Mouse (Mus musculus) layer of hippocampus, adult 11-12 months (tissue): ENCODE data around the gene Gm36864.
A peak's percentile ranks its signal among the peaks of the same experiment; 100 is the strongest.
"Not testable (repeated sequence)": the region's sequence is repeated elsewhere in the genome, so short reads cannot be mapped to it uniquely, and the experiment has no call there.

Experiments
- DNase-seq: peaks from one replicate; pipeline ENCODE4 v3.0.0; 2022; ENCODE audit warnings: low spot score

Gm36864 gene

GRCm38 (mm10) chr7:44235909-44236308, at the start of gene Gm36864:
Gene Gm36864, plus strand, starts transcription at chr7:44236177.
- no peak for DNase-seq

DNA sequence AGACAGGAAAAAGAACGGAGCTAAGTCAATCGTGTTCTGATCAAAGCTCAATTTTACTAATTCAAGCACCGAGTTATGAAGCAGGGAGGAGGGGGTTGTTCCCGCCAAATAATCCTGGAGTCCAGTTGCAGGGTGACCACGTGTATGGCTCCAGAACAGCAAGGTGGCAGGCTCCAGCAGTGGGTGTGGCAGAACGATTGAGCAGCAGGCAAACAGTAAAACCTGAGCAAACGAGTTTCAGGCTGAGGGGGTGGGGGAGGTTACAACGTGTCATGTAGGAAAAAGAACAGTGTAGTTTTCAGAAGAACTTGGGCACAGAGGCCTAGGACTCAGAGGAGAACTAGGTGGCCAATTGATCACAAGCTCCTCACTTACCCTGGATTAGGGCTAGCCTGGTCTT, 49.5 kb upstream of the Gm36864 start:
- DNase-seq = not testable (repeated sequence)

DNA sequence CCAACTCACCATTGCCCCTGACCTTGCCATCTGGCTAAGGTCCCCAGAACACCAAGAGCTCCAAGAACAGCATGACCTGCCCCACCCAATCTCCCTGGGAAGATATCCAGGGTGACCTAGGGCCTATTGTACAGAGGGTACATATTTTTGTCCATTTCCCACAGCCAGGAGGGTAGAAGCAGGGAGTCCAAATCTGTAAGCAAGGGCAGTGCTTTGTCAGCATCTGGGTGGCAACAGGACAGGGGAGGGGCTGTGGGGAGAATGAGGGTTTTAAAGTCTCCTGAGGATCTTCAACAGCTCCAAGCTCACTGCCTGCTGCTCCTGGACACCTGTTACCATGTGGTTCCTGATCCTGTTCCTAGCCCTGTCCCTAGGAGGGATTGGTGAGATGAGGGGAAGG, 48.0 kb upstream of the Gm36864 start, which contains the start of gene Klk1b24:
Klk1b24 (plus strand) TSS at position 301 of the 400 bp plus-strand sequence.
- DNase-seq = not testable (repeated sequence)

- DNase-seq = not testable (repeated sequence)
These were observed 42.5 kb upstream of the Gm36864 start for GRCm38 (mm10) chr7:44193466-44193865.

DNA sequence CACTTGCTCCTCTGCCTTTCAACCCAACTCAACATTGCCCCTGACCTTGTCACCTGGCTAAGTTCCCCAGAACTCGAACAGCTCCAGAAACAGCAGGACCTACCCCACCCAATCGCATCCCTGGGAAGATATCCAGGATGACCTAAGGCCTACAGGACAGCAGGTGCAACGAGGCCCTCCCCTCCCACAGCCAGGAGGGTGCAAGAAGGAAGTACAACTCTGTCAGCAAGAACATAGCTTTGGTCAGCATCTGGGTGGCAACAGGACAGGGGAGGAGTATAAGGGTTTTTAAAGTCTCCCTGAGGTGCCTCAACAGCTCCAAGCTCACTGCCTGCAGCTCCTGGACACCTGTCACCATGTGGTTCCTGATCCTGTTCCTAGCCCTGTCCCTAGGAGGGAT, 38.1 kb upstream of the Gm36864 start, which contains the start of gene Klk1b3:
Klk1b3 (plus strand) TSS at position 301 of the 400 bp plus-strand sequence.
- DNase-seq = no peak

DNA sequence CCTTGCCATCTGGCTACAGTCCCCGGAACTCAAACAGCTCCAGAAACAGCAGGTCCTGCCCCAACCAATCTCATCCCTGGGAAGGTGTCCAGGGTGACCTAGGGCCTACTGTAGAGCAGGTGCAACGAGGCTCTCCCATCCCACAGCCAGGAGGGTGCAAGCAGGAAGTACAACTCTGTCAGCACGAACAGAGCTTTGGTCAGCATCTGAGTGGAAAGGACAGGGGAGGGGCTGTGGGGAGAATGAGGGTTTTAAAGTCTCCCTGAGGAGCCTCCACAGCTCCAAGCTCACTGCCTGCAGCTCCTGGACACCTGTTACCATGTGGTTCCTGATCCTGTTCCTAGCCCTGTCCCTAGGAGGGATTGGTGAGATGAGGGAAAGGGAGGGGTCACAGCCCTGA, 28.8 kb upstream of the Gm36864 start, which contains the start of gene Klk1b4:
Klk1b4 (plus strand) TSS at position 301 of the 400 bp plus-strand sequence.
- DNase-seq = not testable (repeated sequence)

DNA sequence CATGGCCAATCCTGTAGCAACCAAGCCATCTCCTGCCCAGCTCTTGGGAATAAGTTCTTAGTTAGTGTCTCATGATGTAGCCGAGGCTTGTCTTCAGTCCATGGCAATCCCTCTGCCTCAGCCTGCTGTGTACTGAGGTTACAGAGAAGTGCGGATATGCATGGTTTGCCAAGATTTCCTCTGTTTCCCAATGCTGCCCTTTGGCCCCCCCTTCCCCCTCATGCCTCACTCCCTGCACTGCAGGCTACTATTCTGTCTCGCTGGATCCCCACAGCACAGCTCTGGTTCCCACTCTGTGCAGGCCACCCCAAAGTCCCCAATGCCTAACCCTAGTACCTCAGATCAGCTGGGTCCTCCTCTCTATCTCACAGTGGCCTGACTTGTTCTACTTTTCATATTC, 27.7 kb upstream of the Gm36864 start:
- no peak for DNase-seq

- DNase-seq = no peak
These were observed 20.3 kb upstream of the Gm36864 start, which contains the start of gene Klk1b5 for GRCm38 (mm10) chr7:44215645-44216044. Gene Klk1b5, plus strand, starts transcription at chr7:44215945.

DNA sequence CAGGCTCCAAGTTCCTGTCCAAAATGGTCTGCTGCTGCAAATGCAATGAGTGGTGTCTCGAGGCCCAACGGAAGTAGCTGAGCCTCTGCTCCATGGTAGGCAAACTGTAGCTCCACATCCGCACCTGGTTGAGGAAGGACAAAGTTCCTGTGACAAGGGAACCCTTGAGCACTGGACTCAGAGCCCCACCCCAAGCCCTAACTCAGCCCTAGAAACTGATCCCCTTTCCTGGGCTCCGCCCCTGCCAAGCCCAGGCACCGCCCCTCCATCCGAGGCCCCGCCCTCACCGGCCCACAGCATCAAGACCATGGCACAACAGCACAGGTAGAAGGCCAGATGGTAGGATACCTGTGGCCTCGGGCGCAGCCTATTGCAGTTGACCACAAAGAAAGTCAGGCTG, 14.4 kb upstream of the Gm36864 start:
- DNase-seq = not testable (repeated sequence)

DNA sequence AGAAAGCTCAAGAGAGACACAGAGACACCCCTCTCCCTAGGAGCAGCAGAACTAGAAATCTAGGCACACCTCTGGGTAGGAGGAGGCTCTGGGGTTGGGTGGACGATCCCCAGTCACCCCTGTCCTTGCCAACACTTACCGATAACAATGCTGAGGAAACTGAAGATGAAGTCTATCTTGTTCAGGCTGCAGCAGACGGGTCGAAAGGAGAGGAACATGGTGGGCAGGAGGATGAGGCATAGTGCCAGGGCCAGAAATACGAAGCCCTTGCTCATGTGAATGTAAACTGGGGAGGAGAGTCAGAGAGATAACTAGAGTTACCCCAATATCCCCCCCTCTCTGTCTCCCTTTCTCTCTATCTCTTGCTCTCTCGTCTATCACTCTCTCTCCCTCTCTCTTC, 13.6 kb upstream of the Gm36864 start:
- not testable (repeated sequence) for DNase-seq

DNA sequence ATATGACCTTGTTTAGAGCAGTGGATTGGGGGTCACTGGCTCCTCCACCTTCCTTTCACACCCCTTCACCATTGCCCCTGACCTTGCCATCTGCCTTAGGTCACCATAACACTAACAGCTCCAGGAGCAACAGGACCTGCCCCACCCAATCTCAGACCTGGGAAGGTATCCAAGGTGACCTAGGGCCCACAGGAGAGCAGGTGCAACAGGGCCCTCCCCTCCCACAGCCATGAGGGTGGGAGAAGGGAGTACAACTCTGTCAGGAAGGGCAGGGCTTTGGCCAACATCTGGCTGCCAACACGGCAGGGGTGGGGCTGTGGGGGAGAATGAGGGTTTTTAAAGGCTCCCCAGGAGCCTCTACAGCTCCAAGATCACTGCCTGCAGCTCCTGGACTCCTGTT, 10.9 kb upstream of the Gm36864 start, which contains the start of gene Klk1:
Klk1 (plus strand) TSS at position 285 of the 400 bp plus-strand sequence.
- no peak for DNase-seq

GRCm38 (mm10) chr7:44239913-44240312, 3.9 kb downstream of the Gm36864 start:
- no peak for DNase-seq

- no peak for DNase-seq
These were observed 4.7 kb downstream of the Gm36864 start for GRCm38 (mm10) chr7:44240712-44241111.

GRCm38 (mm10) chr7:44241163-44241562, 5.2 kb downstream of the Gm36864 start:
- DNase-seq = no peak

DNA sequence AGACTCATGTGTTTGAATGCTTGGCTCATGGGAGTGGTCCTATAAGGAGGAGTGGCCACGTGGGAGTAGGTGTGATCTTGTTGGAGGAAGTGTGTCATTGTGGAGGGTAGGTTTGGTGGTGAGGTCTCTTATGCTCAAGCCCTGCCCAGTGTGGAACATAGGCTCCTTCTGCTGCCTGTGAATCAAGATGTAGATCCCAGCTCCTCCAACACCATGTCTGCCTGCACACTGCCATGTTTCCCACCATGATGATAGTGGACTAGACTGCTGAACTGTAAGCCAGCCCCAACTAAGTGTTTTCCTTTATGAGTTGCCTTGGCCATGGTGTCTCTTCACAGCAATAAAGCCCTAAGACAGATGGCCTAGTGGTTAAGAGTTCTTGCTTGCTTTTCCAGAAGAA, 8.1 kb downstream of the Gm36864 start:
- no peak for DNase-seq

GRCm38 (mm10) chr7:44246055-44246983, 10.3 kb downstream of the Gm36864 start, which contains the start of the genes 1700028J19Rik and 2410002F23Rik:
Gene 1700028J19Rik, minus strand, starts transcription at chr7:44246695.
Gene 2410002F23Rik, plus strand, starts transcription at chr7:44246722.
- DNase-seq = peak; percentile 93

DNA sequence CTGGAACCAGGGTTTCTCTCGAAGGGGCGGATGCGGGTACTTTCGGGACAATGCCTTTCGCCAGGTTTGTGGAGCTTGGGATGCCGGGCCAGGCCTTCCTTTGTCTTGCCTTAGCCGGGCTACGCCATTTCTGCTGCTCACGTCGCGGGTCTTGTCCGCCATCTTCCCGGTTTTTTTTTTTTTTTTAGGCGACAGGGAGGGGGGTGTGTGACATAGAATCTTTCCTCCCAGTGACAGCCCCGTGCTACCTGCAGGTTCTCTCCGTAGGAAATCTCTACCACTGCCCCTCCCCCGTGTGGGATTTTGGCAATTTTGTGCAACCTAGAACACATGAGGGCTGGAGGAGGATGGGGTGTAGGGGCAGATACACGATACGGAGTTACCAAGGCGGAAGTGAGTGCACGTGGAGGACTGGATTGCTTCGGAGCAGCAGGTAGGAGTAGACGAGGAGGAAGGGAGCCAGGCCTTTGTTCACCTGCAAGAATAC, 11.1 kb downstream of the Gm36864 start:
- DNase-seq = peak; percentile 46

GRCm38 (mm10) chr7:44247971-44248370, 12.0 kb downstream of the Gm36864 start:
- DNase-seq = no peak

GRCm38 (mm10) chr7:44249248-44249647, 13.3 kb downstream of the Gm36864 start:
- DNase-seq = no peak

- DNase-seq = not testable (repeated sequence)
These were observed 14.8 kb downstream of the Gm36864 start for GRCm38 (mm10) chr7:44250732-44251275.

GRCm38 (mm10) chr7:44253023-44253616, 17.1 kb downstream of the Gm36864 start:
- no peak for DNase-seq

DNA sequence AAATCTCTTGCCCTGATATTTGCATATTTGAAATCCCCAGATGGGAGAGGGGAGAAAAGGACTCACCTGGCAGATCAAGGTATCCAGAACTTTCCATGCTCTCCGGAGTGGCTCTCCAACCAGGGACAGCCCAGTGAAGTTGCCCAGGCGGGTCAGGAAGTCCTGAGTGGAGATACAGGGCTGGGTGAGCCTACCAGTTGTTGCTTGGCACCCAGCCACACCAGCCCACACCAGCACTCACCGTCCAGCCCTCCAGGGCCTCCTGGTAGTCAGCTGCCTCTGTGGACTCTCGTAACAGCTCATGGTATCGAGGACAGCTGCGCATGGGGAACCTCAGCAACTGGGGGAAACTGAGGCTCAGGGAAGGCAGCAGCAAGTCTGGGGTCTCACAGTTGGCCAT, 19.0 kb downstream of the Gm36864 start:
- DNase-seq = no peak
